Mouse (Mus musculus): ENCODE measurements around the gene Gm10944. TPM values are rescaled to one million over a fixed set of nuclear protein-coding genes. Genes with fewer than 3 reads are reported as not detected.

Gene Gm10944
- polyA plus RNA-seq (2012; rRNA removed) = not detected in 2 replicates

GRCm38 (mm10) chr10:10681048-10681447 is at the start of gene Gm10944:
TSS of gene Gm10944 (plus strand) at chr10:10681348.
- no peaks in the 10 kb centered on the region for H3K4me1 ChIP-seq (ENCODE audit: control insufficient read depth, insufficient read depth, insufficient read length)
- no peaks in the 10 kb centered on the region for H3K36me3 ChIP-seq (ENCODE audit: control insufficient read depth, insufficient read depth, low read length)
- no peak for TF ChIP-seq CTCF (IDR thresholded peaks at IDR 0.05; ENCODE audit: extremely low read depth, insufficient read depth, insufficient read length, insufficient replicate concordance)
- TF ChIP-seq POLR2A (IDR thresholded peaks at IDR 0.05; ENCODE audit: low read depth, low read length) = no peak
- no peak for DNase-seq (ENCODE audit: low read depth in 1 of 2, low spot score in 2 of 2)
- no peak within 1 kb of the TSS for H3K27ac ChIP-seq (ENCODE audit: insufficient read depth, low read length)
- no peaks in the 10 kb centered on the region for H3K27me3 ChIP-seq (ENCODE audit: control insufficient read depth, insufficient read depth, low read length)
- no peak within 1 kb of the TSS for H3K4me3 ChIP-seq (ENCODE audit: extremely low read depth, insufficient read depth, insufficient read length)
- 88% methylated on average over 1 of the region's 1 CpGs for WGBS

GRCm38 (mm10) chr10:10655991-10656390 is 25.2 kb upstream of the Gm10944 start:
- no peak for TF ChIP-seq CTCF (IDR thresholded peaks at IDR 0.05; ENCODE audit: extremely low read depth, insufficient read depth, insufficient read length, insufficient replicate concordance)
- no peak for TF ChIP-seq POLR2A (IDR thresholded peaks at IDR 0.05; ENCODE audit: low read depth, low read length)
- no peak for DNase-seq (ENCODE audit: low read depth in 1 of 2, low spot score in 2 of 2)
- H3K4me1 ChIP-seq (ENCODE audit: control insufficient read depth, insufficient read depth, insufficient read length) = no peaks in the 10 kb centered on the region
- no peak overlapping the region for H3K27ac ChIP-seq (ENCODE audit: insufficient read depth, low read length)
- H3K36me3 ChIP-seq (ENCODE audit: control insufficient read depth, insufficient read depth, low read length) = no peaks in the 10 kb centered on the region
- H3K27me3 ChIP-seq (ENCODE audit: control insufficient read depth, insufficient read depth, low read length) = no peaks in the 10 kb centered on the region
- H3K4me3 ChIP-seq (ENCODE audit: extremely low read depth, insufficient read depth, insufficient read length) = no peak overlapping the region

- no peaks in the 10 kb centered on the region for H3K36me3 ChIP-seq (ENCODE audit: control insufficient read depth, insufficient read depth, low read length)
- no peaks in the 10 kb centered on the region for H3K4me1 ChIP-seq (ENCODE audit: control insufficient read depth, insufficient read depth, insufficient read length)
- TF ChIP-seq CTCF (IDR thresholded peaks at IDR 0.05; ENCODE audit: extremely low read depth, insufficient read depth, insufficient read length, insufficient replicate concordance) (no peak), POLR2A (IDR thresholded peaks at IDR 0.05; ENCODE audit: low read depth, low read length) (no peak)
- DNase-seq (ENCODE audit: low read depth in 1 of 2, low spot score in 2 of 2) = no peak
- no peak overlapping the region for H3K4me3 ChIP-seq (ENCODE audit: extremely low read depth, insufficient read depth, insufficient read length)
- 85% methylated on average over 4 of the region's 4 CpGs for WGBS
- H3K27me3 ChIP-seq (ENCODE audit: control insufficient read depth, insufficient read depth, low read length) = no peaks in the 10 kb centered on the region
- no peak overlapping the region for H3K27ac ChIP-seq (ENCODE audit: insufficient read depth, low read length)
These were observed 24.5 kb upstream of the Gm10944 start for GRCm38 (mm10) chr10:10656621-10657020.

GRCm38 (mm10) chr10:10659161-10659560 is 22.0 kb upstream of the Gm10944 start:
- H3K36me3 ChIP-seq (ENCODE audit: control insufficient read depth, insufficient read depth, low read length) = no peaks in the 10 kb centered on the region
- TF ChIP-seq CTCF (IDR thresholded peaks at IDR 0.05; ENCODE audit: extremely low read depth, insufficient read depth, insufficient read length, insufficient replicate concordance) = no peak
- no peak for TF ChIP-seq POLR2A (IDR thresholded peaks at IDR 0.05; ENCODE audit: low read depth, low read length)
- no peak for DNase-seq (ENCODE audit: low read depth in 1 of 2, low spot score in 2 of 2)
- H3K4me3 ChIP-seq (ENCODE audit: extremely low read depth, insufficient read depth, insufficient read length) = no peak overlapping the region
- 81% methylated on average over 3 of the region's 3 CpGs for WGBS
- H3K27me3 ChIP-seq (ENCODE audit: control insufficient read depth, insufficient read depth, low read length) = no peaks in the 10 kb centered on the region
- no peaks in the 10 kb centered on the region for H3K4me1 ChIP-seq (ENCODE audit: control insufficient read depth, insufficient read depth, insufficient read length)
- H3K27ac ChIP-seq (ENCODE audit: insufficient read depth, low read length) = no peak overlapping the region

GRCm38 (mm10) chr10:10659976-10660375 is 21.2 kb upstream of the Gm10944 start:
- no peak for TF ChIP-seq CTCF (IDR thresholded peaks at IDR 0.05; ENCODE audit: extremely low read depth, insufficient read depth, insufficient read length, insufficient replicate concordance)
- no peak for TF ChIP-seq POLR2A (IDR thresholded peaks at IDR 0.05; ENCODE audit: low read depth, low read length)
- WGBS = 64% methylated on average over 3 of the region's 3 CpGs
- H3K27me3 ChIP-seq (ENCODE audit: control insufficient read depth, insufficient read depth, low read length) = no peaks in the 10 kb centered on the region
- no peaks in the 10 kb centered on the region for H3K4me1 ChIP-seq (ENCODE audit: control insufficient read depth, insufficient read depth, insufficient read length)
- no peaks in the 10 kb centered on the region for H3K36me3 ChIP-seq (ENCODE audit: control insufficient read depth, insufficient read depth, low read length)
- DNase-seq (ENCODE audit: low read depth in 1 of 2, low spot score in 2 of 2) = no peak
- no peak overlapping the region for H3K27ac ChIP-seq (ENCODE audit: insufficient read depth, low read length)
- no peak overlapping the region for H3K4me3 ChIP-seq (ENCODE audit: extremely low read depth, insufficient read depth, insufficient read length)

- no peak overlapping the region for H3K4me3 ChIP-seq (ENCODE audit: extremely low read depth, insufficient read depth, insufficient read length)
- H3K27me3 ChIP-seq (ENCODE audit: control insufficient read depth, insufficient read depth, low read length) = no peaks in the 10 kb centered on the region
- TF ChIP-seq CTCF (IDR thresholded peaks at IDR 0.05; ENCODE audit: extremely low read depth, insufficient read depth, insufficient read length, insufficient replicate concordance) (no peak), POLR2A (IDR thresholded peaks at IDR 0.05; ENCODE audit: low read depth, low read length) (no peak)
- 9% methylated on average over 35 of the region's 35 CpGs for WGBS
- DNase-seq (ENCODE audit: low read depth in 1 of 2, low spot score in 2 of 2) = no peak
- H3K36me3 ChIP-seq (ENCODE audit: control insufficient read depth, insufficient read depth, low read length) = no peaks in the 10 kb centered on the region
- no peak overlapping the region for H3K27ac ChIP-seq (ENCODE audit: insufficient read depth, low read length)
- no peaks in the 10 kb centered on the region for H3K4me1 ChIP-seq (ENCODE audit: control insufficient read depth, insufficient read depth, insufficient read length)
These were observed 7.9 kb downstream of the Gm10944 start for GRCm38 (mm10) chr10:10688907-10689667.

- H3K4me1 ChIP-seq (ENCODE audit: control insufficient read depth, insufficient read depth, insufficient read length) = no peaks in the 10 kb centered on the region
- WGBS = 11% methylated on average over 11 of the region's 11 CpGs
- no peaks in the 10 kb centered on the region for H3K36me3 ChIP-seq (ENCODE audit: control insufficient read depth, insufficient read depth, low read length)
- no peak overlapping the region for H3K4me3 ChIP-seq (ENCODE audit: extremely low read depth, insufficient read depth, insufficient read length)
- DNase-seq (ENCODE audit: low read depth in 1 of 2, low spot score in 2 of 2) = no peak
- no peaks in the 10 kb centered on the region for H3K27me3 ChIP-seq (ENCODE audit: control insufficient read depth, insufficient read depth, low read length)
- no peak overlapping the region for H3K27ac ChIP-seq (ENCODE audit: insufficient read depth, low read length)
- TF ChIP-seq CTCF (IDR thresholded peaks at IDR 0.05; ENCODE audit: extremely low read depth, insufficient read depth, insufficient read length, insufficient replicate concordance) (no peak), POLR2A (IDR thresholded peaks at IDR 0.05; ENCODE audit: low read depth, low read length) (no peak)
These were observed 8.6 kb downstream of the Gm10944 start for GRCm38 (mm10) chr10:10689668-10690223.
